Mouse (Mus musculus) lung, embryonic 14.5 days (tissue): ENCODE measurements around the gene BC005537. TPM values are rescaled to one million over a fixed set of nuclear protein-coding genes. Genes with fewer than 3 reads are reported as not detected.

Experiments used
- ATAC-seq: fragments of 200-750 bp; cut with Nextera tagmentation; 2 replicates; pipeline ENCODE4 v1.8.0; 2017; ENCODE audit warnings: mild to moderate bottlenecking, moderate TSS enrichment, moderate library complexity; ENCODE audit not compliant: insufficient read depth
- DNase-seq: peaks from one replicate; pipeline ENCODE4 v3.0.0-alpha.2; 2015
- H3K27ac ChIP-seq: fragments of 300-500 bp; sonication (generic); 2 replicates; pipeline ENCODE4 v1.5.1; 2014; ENCODE audit warnings: low read depth, mild to moderate bottlenecking, moderate library complexity
- H3K27me3 ChIP-seq: fragments of 300-500 bp; sonication (generic); 2 replicates; pipeline ENCODE4 v1.6.1; 2014; ENCODE audit warnings: low read length, control low read depth; ENCODE audit not compliant: insufficient read depth
- H3K36me3 ChIP-seq: fragments of 300-500 bp; sonication (generic); 2 replicates; pipeline ENCODE4 v1.6.1; 2014; ENCODE audit warnings: control low read depth; ENCODE audit not compliant: insufficient read depth
- H3K4me1 ChIP-seq: fragments of 300-500 bp; sonication (generic); 2 replicates; pipeline ENCODE4 v1.6.1; 2014; ENCODE audit warnings: antibody characterized with exemption, control low read depth; ENCODE audit not compliant: insufficient read depth
- H3K4me2 ChIP-seq: fragments of 300-500 bp; sonication (generic); 2 replicates; pipeline ENCODE4 v1.6.1; 2014; ENCODE audit warnings: mild to moderate bottlenecking
- H3K4me3 ChIP-seq: fragments of 300-500 bp; sonication (generic); 2 replicates; pipeline ENCODE4 v1.5.1; 2014; ENCODE audit warnings: low read depth, low read length
- H3K9ac ChIP-seq: fragments of 300-500 bp; sonication (generic); 2 replicates; pipeline ENCODE4 v1.6.1; 2014
- H3K9me3 ChIP-seq: fragments of 300-500 bp; sonication (generic); 2 replicates; pipeline ENCODE4 v1.6.1; 2016; ENCODE audit warnings: low read depth, low read length, control low read depth
- CTCF ChIP-seq: IDR thresholded peaks from 2 replicates; pipeline ENCODE4 v1.5.1; 2016; ENCODE audit warnings: antibody characterized with exemption, low read depth
- WGBS: fragments of 180-500 bp; shearing (Covaris S2); extraction: QIAGEN DNeasy Blood & Tissue Kit; methylation state at CpG from one replicate; pipeline ENCODE4 v1.1.7; 2014; 5-methylcytosine and 5-hydroxymethylcytosine counted together
- polyA plus RNA-seq: library from polyadenylated mRNA; unstranded; fragments of >200 nt; fragmentation: Nextera tagmentation; extraction: Ambion mirVana; gene quantifications from 2 replicates; pipeline ENCODE4 v1.2.1, GENCODE M21; 2014

Gene BC005537
- polyA plus RNA-seq, 1 experiment from 2014 or later, result 26.9 TPM

DNA sequence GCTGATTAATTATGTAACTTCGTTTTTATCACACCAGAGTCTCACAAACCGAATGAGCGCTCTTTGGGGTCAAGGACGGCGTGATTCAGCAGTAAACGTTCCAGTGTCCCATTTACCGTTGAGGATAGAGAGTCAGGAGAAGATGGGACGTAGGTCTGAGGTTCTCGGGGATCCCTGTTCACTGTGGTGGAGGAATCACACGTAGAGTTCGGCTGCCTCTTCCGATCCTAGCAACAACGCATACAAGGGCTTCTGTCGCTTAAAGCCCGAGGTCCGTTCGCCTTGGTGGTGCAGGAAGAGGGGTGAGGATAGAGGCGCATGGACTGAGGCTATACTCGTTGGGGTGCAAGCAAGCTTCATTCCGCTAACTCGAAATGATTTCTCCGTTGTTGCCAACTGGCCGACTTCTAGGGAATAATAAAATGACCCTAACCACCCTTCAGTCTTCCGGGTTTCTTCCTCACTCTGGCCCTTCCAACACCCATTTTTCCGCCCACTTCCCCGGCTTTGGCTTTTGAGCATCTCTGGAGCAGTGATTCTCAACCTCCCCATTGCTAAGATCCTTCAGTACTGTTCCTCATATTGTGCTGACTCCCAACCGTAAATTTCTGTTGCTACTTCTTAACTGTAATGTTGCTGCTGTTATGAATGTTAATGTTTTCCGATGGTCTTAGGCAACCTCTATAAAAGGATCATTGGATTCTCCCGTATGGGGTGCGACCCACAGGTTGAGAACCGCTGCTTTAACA, 1.4 kb upstream of the BC005537 start:
- DNase-seq, result peak; percentile 58
- Histone ChIP-seq H3K4me1 (no peaks in the 10 kb centered on the region), H3K27ac (peak overlapping the region; percentile 87), H3K4me2 (peak overlapping the region; percentile 91), H3K9me3 (no peaks in the 10 kb centered on the region), H3K27me3 (no peaks in the 10 kb centered on the region), H3K4me3 (peak overlapping the region; percentile 98), H3K9ac (peak overlapping the region; percentile 64), H3K36me3 (peaks cover 5% of the 10 kb centered on the region)
- under 1% methylated on average over 31 of the region's 31 CpGs for WGBS
- TF ChIP-seq CTCF, result no peak
- ATAC-seq, result peak; percentile 48

DNA sequence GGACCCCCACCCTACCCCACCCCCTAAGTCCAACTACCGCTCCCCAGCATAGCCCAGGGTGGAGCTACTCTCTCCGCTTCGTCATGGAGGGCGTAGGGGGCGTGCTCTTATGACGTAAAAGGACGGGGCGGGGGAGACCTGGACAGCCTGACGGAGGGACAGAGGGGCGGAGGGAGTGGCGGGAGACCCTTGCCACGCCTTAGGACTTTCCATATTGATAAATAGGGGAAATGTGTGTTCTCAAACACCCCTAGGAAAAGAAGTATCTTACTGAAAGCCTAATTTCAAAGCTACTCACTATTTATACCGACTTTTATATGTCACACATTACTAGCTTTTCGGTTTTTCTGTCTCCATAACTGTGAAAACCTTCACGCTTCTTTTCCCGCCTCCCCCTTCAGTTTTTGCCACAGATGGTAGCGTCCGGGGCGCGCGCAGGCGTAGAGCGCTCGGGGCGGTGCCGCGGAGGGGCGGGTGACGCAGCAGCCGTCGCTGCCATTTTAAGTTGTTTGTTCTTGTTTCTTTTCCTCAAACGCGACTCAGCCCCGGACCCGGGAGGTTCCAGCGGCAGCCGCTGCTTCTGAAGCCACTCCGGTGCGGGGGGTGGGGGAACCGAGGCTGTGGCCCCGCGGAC, 666 bp upstream of the BC005537 start:
- Histone ChIP-seq H3K4me1 (no peaks in the 10 kb centered on the region), H3K36me3 (peaks cover 10% of the 10 kb centered on the region), H3K4me3 (peak overlapping the region; percentile 98), H3K9me3 (no peaks in the 10 kb centered on the region), H3K4me2 (peak overlapping the region; percentile 91), H3K9ac (peak overlapping the region; percentile 98), H3K27me3 (no peaks in the 10 kb centered on the region), H3K27ac (peak overlapping the region; percentile 100)
- DNase-seq (peak; percentile 95), ATAC-seq (peak; percentile 97)
- no peak for TF ChIP-seq CTCF
- 0% methylated on average over 42 of the region's 42 CpGs for WGBS

- Histone ChIP-seq H3K9me3 (no peaks in the 10 kb centered on the region), H3K27me3 (no peaks in the 10 kb centered on the region), H3K36me3 (peaks cover 23% of the 10 kb centered on the region), H3K4me3 (peak overlapping the region; percentile 98), H3K4me1 (no peaks in the 10 kb centered on the region), H3K4me2 (peak overlapping the region; percentile 80), H3K27ac (peak overlapping the region; percentile 100), H3K9ac (peak overlapping the region; percentile 98)
- TF ChIP-seq CTCF, result no peak
- peak; percentile 50 for DNase-seq
- no peak for ATAC-seq
- WGBS, result under 1% methylated on average over 26 of the region's 26 CpGs
Measured at GRCm38 (mm10) chr13:24802131-24802691, 754 bp downstream of the BC005537 start.

DNA sequence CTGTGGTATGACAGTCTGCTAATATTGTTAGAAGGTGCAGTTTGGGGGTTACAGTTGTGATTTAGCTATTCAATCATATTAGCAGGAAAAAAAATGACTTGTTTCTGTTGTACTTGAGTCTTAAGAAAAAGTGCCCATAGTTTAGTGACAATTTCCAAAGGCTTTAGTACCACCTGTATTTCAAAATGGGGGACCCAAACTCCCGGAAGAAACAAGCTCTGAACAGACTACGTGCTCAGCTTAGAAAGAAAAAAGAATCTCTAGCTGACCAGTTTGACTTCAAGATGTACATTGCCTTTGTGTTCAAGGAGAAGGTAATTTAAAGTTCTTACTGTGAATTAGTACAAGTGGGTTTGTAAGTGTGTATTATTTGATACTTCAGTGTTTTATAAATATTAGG, 1.7 kb downstream of the BC005537 start:
- DNase-seq (peak; percentile 30), ATAC-seq (no peak)
- Histone ChIP-seq H3K9ac (peak overlapping the region; percentile 98), H3K4me3 (peak overlapping the region; percentile 98), H3K27ac (no peak overlapping the region), H3K27me3 (no peaks in the 10 kb centered on the region), H3K4me1 (no peaks in the 10 kb centered on the region), H3K36me3 (peaks cover 32% of the 10 kb centered on the region), H3K9me3 (no peaks in the 10 kb centered on the region), H3K4me2 (peak overlapping the region; percentile 80)
- no peak for TF ChIP-seq CTCF
- 13% methylated on average over 2 of the region's 2 CpGs for WGBS

DNA sequence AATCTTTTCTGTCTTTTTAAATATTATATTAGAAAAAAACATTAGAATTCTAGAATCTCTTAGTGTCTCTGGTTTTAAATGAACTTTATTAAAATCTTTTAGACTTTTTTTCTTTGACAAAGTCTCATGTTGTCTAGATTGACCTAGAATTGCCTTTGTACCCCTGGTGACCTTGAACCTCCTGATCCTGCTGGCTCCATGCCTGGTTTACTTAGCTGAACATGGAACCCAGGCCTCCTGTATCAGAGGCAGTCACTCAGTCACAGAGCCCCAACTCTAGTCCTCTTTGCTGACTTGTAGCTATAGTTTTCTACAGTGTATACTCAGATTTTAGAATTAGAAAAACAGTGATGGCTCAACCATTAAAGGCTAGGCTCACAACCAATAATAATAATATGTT, 4.6 kb downstream of the BC005537 start:
- H3K4me1 ChIP-seq, result no peaks in the 10 kb centered on the region
- ATAC-seq (no peak), DNase-seq (no peak)
- H3K4me2 ChIP-seq, result no peak overlapping the region
- H3K4me3 ChIP-seq, result no peak overlapping the region
- H3K27me3 ChIP-seq, result no peaks in the 10 kb centered on the region
- H3K27ac ChIP-seq, result no peak overlapping the region
- H3K9me3 ChIP-seq, result no peaks in the 10 kb centered on the region
- TF ChIP-seq CTCF, result no peak
- no peak overlapping the region for H3K9ac ChIP-seq
- H3K36me3 ChIP-seq, result peaks cover 60% of the 10 kb centered on the region

DNA sequence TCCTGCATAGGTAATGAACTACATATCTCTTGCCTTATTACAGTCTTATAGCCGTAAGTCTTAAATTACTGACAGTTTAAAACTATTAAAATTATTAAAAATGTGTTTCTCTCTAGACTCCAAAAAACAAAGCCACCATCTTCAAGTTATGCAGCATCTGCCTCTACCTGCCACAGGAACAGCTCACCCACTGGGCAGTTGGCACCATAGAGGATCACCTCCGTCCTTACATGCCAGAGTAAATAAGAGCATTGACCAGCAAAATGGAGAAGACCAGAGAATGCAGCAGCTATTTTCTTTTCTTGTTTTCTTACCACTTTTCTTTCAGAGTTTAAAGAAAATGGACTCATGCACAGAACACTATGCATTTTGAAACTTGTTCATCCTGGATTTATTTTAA, 11.1 kb downstream of the BC005537 start:
- 92% methylated on average over 2 of the region's 2 CpGs for WGBS
- Histone ChIP-seq H3K4me3 (no peak overlapping the region), H3K4me2 (no peak overlapping the region), H3K9ac (no peak overlapping the region), H3K27me3 (no peaks in the 10 kb centered on the region), H3K27ac (no peak overlapping the region), H3K9me3 (no peaks in the 10 kb centered on the region), H3K4me1 (no peaks in the 10 kb centered on the region), H3K36me3 (peaks cover 77% of the 10 kb centered on the region)
- DNase-seq, result no peak
- ATAC-seq, result no peak
- TF ChIP-seq CTCF, result no peak

DNA sequence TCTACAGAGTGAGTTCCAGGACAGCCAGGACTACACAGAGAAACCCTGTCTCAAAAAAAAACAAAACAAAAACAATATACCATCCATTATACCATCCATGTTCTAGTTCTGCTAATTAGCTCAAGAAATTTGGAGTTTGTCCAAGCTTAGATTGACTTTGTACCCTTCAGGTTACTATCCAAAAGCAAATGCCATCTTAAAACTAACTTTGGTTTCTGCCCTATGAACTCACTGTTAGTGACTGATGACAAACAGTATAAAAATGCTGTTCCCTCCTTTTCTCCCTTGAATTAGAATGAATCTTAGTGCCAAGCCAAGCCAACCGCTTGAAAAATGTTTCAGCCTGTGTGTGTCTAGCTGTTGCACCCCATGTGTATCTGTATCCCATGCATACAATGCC, 13.2 kb downstream of the BC005537 start:
- peaks cover 65% of the 10 kb centered on the region for H3K36me3 ChIP-seq

More for the DNA sequence above, 13.2 kb downstream of the BC005537 start:
- no peak for DNase-seq
- Histone ChIP-seq H3K9me3 (no peaks in the 10 kb centered on the region), H3K4me3 (no peak overlapping the region), H3K27me3 (no peaks in the 10 kb centered on the region), H3K27ac (no peak overlapping the region), H3K4me2 (no peak overlapping the region), H3K9ac (no peak overlapping the region), H3K4me1 (no peaks in the 10 kb centered on the region)
- 77% methylated on average over 1 of the region's 1 CpGs for WGBS
- no peak for ATAC-seq
- TF ChIP-seq CTCF, result no peak
